Mouse (Mus musculus) kidney, adult 2 months (tissue): ENCODE data around the gene Eps15.
"Not testable (repeated sequence)": the region's sequence is repeated elsewhere in the genome, so short reads cannot be mapped to it uniquely, and the experiment has no call there.

ENCODE experiments used
- CTCF ChIP-seq: fragments of 200-500 bp; conservative IDR thresholded peaks from 2 replicates; pipeline ENCODE4 v1.5.1; 2011; ENCODE audit warnings: low read depth, mild to moderate bottlenecking, control low read depth, low read length, moderate library complexity, mixed read lengths; ENCODE audit not compliant: insufficient read depth, insufficient read length
- POLR2A ChIP-seq: fragments of 200-500 bp; IDR thresholded peaks from one replicate; pipeline ENCODE4 v1.6.1; 2011; ENCODE audit warnings: low read depth, low read length, control low read depth

DNA sequence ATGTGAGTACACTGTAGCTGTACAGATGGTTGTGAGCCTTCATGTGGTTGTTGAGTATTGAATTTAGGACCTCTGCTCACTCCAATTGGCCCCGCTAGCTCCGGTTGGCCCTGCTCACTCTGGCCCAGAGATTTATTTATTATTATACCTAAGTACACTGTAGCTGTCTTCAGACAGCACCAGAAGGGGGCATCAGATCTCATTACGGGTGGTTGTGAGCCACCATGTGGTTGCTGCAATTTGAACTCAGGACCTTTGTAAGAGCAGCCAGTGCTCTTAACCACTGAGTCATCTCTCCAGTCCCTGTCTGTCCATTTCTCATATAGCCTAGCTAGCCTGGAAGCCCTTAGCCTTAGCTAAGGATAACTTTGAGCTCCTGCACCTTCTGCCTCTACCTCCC, 124.8 kb downstream of the Eps15 start:
- not testable (repeated sequence) for TF ChIP-seq POLR2A, CTCF
